Mouse (Mus musculus) small intestine, adult 2 months (tissue): ENCODE measurements around the gene Tmem174. TPM values are rescaled to one million over a fixed set of nuclear protein-coding genes. Genes with fewer than 3 reads are reported as not detected.
A peak's percentile ranks its signal among the peaks of the same experiment; 100 is the strongest.

ENCODE experiments used
- H3K27ac ChIP-seq: fragments of 200-500 bp; 2 replicates; pipeline ENCODE4 v1.5.1; 2012; ENCODE audit warnings: low read depth, low read length, control low read depth, inconsistent platforms; ENCODE audit not compliant: insufficient read depth
- H3K27me3 ChIP-seq: fragments of 200-500 bp; 2 replicates; pipeline ENCODE4 v1.6.1; 2012; ENCODE audit warnings: mild to moderate bottlenecking, moderate library complexity, low read length, inconsistent platforms; ENCODE audit not compliant: control insufficient read depth, insufficient read depth
- H3K36me3 ChIP-seq: fragments of 200-500 bp; 2 replicates; pipeline ENCODE4 v1.6.1; 2012; ENCODE audit warnings: mild to moderate bottlenecking, low read length, control low read depth, inconsistent platforms; ENCODE audit not compliant: control insufficient read depth, insufficient read depth
- H3K4me1 ChIP-seq: fragments of 200-500 bp; 2 replicates; pipeline ENCODE4 v1.6.1; 2012; ENCODE audit warnings: low read length, inconsistent platforms, mixed read lengths; ENCODE audit not compliant: control insufficient read depth, insufficient read depth, insufficient read length
- H3K4me3 ChIP-seq: fragments of 200-500 bp; 2 replicates; pipeline ENCODE4 v1.5.1; 2012; ENCODE audit warnings: low read depth, mild to moderate bottlenecking, control low read depth, inconsistent platforms, low read length, moderate library complexity
- CTCF ChIP-seq: fragments of 200-500 bp; IDR thresholded peaks from 2 replicates; pipeline ENCODE4 v1.5.1; 2012; ENCODE audit warnings: low read depth, mild to moderate bottlenecking, control low read depth, inconsistent platforms, low read length, moderate library complexity, mixed read lengths; ENCODE audit not compliant: insufficient replicate concordance, insufficient read length; ENCODE audit errors: extremely low read depth
- POLR2A ChIP-seq: fragments of 200-500 bp; IDR thresholded peaks from 2 replicates; pipeline ENCODE4 v1.6.1; 2012; ENCODE audit warnings: low read depth, mild to moderate bottlenecking, control low read depth, inconsistent platforms, low read length, moderate library complexity
- WGBS: fragments of 180-500 bp; shearing (Covaris S2); methylation state at CpG from one replicate; pipeline ENCODE4 v1.1.7; 2018; 5-methylcytosine and 5-hydroxymethylcytosine counted together
- polyA plus RNA-seq: library from polyadenylated mRNA; depleted of rRNA; stranded (reverse); fragments of >200 nt; gene quantifications from 2 replicates; pipeline ENCODE4 v1.2.3, GENCODE M21; 2012

Tmem174 gene
- polyA plus RNA-seq, 1 experiment, result 0.08 TPM

GRCm38 (mm10) chr13:98603799-98604198 lies 33.4 kb downstream of the Tmem174 start:
- TF ChIP-seq CTCF (no peak), POLR2A (no peak)
- H3K27ac ChIP-seq, result no peak overlapping the region
- H3K27me3 ChIP-seq, result no peaks in the 10 kb centered on the region
- H3K36me3 ChIP-seq, result no peaks in the 10 kb centered on the region
- no peak overlapping the region for H3K4me3 ChIP-seq
- WGBS, result 93% methylated on average over 11 of the region's 11 CpGs
- no peaks in the 10 kb centered on the region for H3K4me1 ChIP-seq

- Histone ChIP-seq H3K4me1 (peaks cover 14% of the 10 kb centered on the region; the same call in 1 of the 2 replicates), H3K4me3 (no peak overlapping the region), H3K27ac (no peak overlapping the region), H3K27me3 (no peaks in the 10 kb centered on the region), H3K36me3 (no peaks in the 10 kb centered on the region)
- no peak for TF ChIP-seq POLR2A
- peak; percentile 29; the same call in 1 of the 2 replicates for TF ChIP-seq CTCF
- 73% methylated on average over 4 of the region's 4 CpGs for WGBS
These were observed 40.5 kb downstream of the Tmem174 start for GRCm38 (mm10) chr13:98596746-98597145.

DNA sequence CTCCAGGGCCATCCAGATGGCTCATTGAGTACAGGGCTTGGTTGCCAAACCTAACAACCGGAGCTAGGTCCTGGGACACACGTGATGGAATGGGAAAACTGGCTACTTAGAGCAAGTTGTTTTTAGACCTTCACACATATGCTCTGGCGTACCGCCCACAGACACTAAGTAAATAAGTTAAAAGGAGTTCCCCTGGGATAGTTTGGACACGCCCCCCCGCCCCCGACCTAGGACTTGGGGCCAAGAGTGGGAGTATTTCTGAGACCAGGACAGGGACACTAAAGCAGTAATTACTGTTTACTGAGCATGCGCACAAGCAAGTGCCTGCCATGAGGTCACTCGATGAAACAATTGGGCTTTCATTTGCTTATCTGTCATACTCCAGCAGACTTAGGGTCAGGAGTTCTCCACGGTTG lies 42.5 kb downstream of the Tmem174 start:
- peak overlapping the region; percentile 65; the same call in 1 of the 2 replicates for H3K27ac ChIP-seq
- TF ChIP-seq CTCF (no peak), POLR2A (no peak)
- WGBS, result 24% methylated on average over 10 of the region's 10 CpGs
- H3K4me3 ChIP-seq, result no peak overlapping the region
- peaks cover 14% of the 10 kb centered on the region; the same call in 1 of the 2 replicates for H3K4me1 ChIP-seq
- H3K36me3 ChIP-seq, result no peaks in the 10 kb centered on the region
- H3K27me3 ChIP-seq, result no peaks in the 10 kb centered on the region

GRCm38 (mm10) chr13:98593938-98594539 lies 43.2 kb downstream of the Tmem174 start:
- TF ChIP-seq CTCF (no peak), POLR2A (no peak)
- 24% methylated on average over 11 of the region's 11 CpGs for WGBS
- peak overlapping the region; percentile 65 for H3K27ac ChIP-seq

DNA sequence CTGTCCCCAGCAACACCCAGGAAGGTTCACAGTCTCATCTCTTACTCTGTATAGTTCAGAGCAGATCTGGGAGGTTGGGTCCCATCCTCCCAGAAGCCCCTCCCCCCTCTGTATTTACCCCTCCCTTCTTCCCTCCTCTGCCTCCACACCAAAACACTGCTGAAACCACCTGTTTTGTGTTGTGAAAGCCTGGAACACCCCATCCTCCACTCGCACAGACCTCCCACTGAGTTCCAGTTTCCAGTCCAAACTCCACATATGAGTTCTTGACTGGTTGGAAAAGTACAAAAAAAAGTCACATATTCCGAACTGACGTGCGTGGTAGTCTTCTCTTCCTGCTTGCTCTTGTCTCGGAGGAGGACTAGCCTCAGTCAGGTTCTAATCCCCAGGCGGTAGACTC lies 45.8 kb downstream of the Tmem174 start:
- 45% methylated on average over 6 of the region's 6 CpGs for WGBS
- Histone ChIP-seq H3K36me3 (no peaks in the 10 kb centered on the region), H3K4me1 (peaks cover 16% of the 10 kb centered on the region), H3K4me3 (no peak overlapping the region), H3K27ac (no peak overlapping the region), H3K27me3 (0 out of 2 replicates have a peak, but pooled peaks cover 7% of the 10 kb centered on the region)
- TF ChIP-seq POLR2A (no peak), CTCF (no peak)

More at GRCm38 (mm10) chr13:98593938-98594539, 43.2 kb downstream of the Tmem174 start:
- no peak overlapping the region for H3K4me3 ChIP-seq
- H3K36me3 ChIP-seq, result no peaks in the 10 kb centered on the region
- peaks cover 17% of the 10 kb centered on the region for H3K4me1 ChIP-seq
- H3K27me3 ChIP-seq, result no peaks in the 10 kb centered on the region

DNA sequence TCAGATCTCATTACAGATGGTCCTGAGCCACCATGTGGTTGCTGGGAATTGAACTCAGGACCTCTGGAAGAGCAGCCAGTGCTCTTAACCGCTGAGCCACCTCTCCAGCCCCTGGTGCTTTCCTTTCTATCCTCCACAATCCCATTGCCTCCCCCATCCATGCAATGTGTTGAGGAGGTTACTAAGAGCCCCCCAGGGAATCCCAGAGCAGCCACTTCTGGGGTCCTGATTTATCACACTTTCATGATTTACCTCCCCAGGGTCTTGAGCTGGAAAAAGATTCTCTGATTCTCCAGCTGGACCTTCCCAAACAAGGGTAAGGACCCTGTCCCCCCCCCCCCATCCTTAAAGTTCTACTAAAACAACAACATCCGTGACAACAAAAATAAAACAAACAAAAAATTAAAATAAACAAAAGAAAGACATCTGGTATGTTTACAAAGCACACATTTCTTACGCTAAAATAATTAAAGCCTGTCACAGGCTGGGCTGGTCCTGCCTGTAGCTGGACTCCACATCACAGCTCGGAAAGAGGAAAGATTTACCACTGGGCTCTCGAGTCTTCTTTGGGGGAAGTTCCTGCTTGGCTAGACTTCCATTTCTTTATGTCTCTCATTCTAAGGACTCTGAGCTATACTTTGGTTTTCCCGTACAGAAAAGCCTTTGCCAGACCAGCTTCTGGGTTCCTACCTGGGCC lies 46.4 kb downstream of the Tmem174 start:
- no peak overlapping the region for H3K4me3 ChIP-seq
- 0 out of 2 replicates have a peak, but pooled peaks cover 7% of the 10 kb centered on the region for H3K27me3 ChIP-seq
- no peaks in the 10 kb centered on the region for H3K36me3 ChIP-seq
- H3K27ac ChIP-seq, result no peak overlapping the region
- 61% methylated on average over 6 of the region's 6 CpGs for WGBS
- H3K4me1 ChIP-seq, result peaks cover 16% of the 10 kb centered on the region
- TF ChIP-seq POLR2A (no peak), CTCF (no peak)

DNA sequence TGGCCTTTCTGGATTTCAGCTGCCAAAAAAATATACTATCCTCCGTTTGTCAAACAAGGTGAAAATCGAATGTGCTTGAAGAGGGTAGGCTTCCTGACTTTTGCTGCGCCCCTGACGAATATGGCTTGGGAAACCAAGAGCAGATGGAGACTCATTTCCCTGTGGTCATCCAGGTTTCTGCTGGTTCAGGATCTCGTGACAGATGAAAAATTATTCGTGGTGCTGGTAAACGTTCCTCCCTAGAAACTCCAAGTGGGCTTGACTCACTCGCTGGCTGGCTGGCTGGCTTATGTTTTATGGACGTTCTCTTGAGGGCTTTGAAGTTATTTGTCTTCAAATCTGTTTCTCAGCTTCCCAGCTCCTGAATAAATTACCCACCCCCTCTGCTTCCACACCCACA lies 47.6 kb downstream of the Tmem174 start:
- 15% methylated on average over 9 of the region's 9 CpGs for WGBS
- H3K4me3 ChIP-seq, result peak overlapping the region; percentile 56

More for the DNA sequence above, 47.6 kb downstream of the Tmem174 start:
- TF ChIP-seq POLR2A (no peak), CTCF (no peak)
- Histone ChIP-seq H3K27me3 (0 out of 2 replicates have a peak, but pooled peaks cover 7% of the 10 kb centered on the region), H3K4me1 (peaks cover 9% of the 10 kb centered on the region), H3K36me3 (no peaks in the 10 kb centered on the region), H3K27ac (no peak overlapping the region)
